ENCODE assay signal across 21 mouse cellular contexts in genomic region chr9:63137615-63137915, GRCm38 (mm10). TPM values are rescaled to one million over a fixed set of nuclear protein-coding genes. Genes with fewer than 3 reads are reported as not detected.
DNase-seq lines count a peak whose midpoint lies in the region; ATAC-seq and TF ChIP-seq lines count a peak whose summit lies in the region.
"Had no signal": no experiment of that assay in that cellular context is flagged by ENCODE, and none has a peak within 500 bp of the region (broad histone marks: within the 10 kb centered on the region; RNA-seq: fewer than 3 reads in every experiment).

No protein-coding gene starts in this region.

- H3K36me3 ChIP-seq in heart, postnatal 0 days (replicated peaks; ENCODE audit: control insufficient read depth, insufficient read depth, low read length) = no peaks in the 10 kb centered on the region
- H3K36me3 ChIP-seq in embryonic facial prominence, embryonic 10.5 days (replicated peaks) = no peaks in the 10 kb centered on the region
- no peaks in the 10 kb centered on the region for H3K36me3 ChIP-seq in hindbrain, embryonic 14.5 days (replicated peaks; ENCODE audit: control insufficient read depth, insufficient read depth)
- no peaks in the 10 kb centered on the region for H3K36me3 ChIP-seq in neural tube, embryonic 13.5 days
- H3K36me3 ChIP-seq in liver, postnatal 0 days (replicated peaks; ENCODE audit: insufficient read depth, low read length) = no peaks in the 10 kb centered on the region

- TF ChIP-seq EP300 in heart, postnatal 0 days (IDR thresholded peaks at IDR 0.05; ENCODE audit: low read depth) = no peak
- no peak for TF ChIP-seq EP300 in liver, postnatal 0 days (IDR thresholded peaks at IDR 0.05; ENCODE audit: low read depth)

- 0 out of 2 replicates have a peak overlapping the region, but pooled peaks have one; percentile 1 for H3K4me3 ChIP-seq in heart, postnatal 0 days (ENCODE audit: low read depth, low read length)
- H3K4me3 ChIP-seq in embryonic facial prominence, embryonic 10.5 days = 0 out of 2 replicates have a peak overlapping the region, but pooled peaks have one; percentile 6
- H3K4me3 ChIP-seq in hindbrain, embryonic 14.5 days (replicated peaks; ENCODE audit: low read length) = peak overlapping the region; percentile 20; the same call in 1 of the 2 replicates
- peak overlapping the region; percentile 51 for H3K4me3 ChIP-seq in neural tube, embryonic 13.5 days
- no peak overlapping the region for H3K4me3 ChIP-seq in liver, postnatal 0 days (ENCODE audit: low read depth, low read length)
- H3K4me3 ChIP-seq: gastrocnemius, adult 2 months had no signal

- H3K4me1 ChIP-seq in heart, postnatal 0 days (ENCODE audit: control insufficient read depth, insufficient read depth) = peaks cover 6% of the 10 kb centered on the region; the same call in 1 of the 2 replicates
- peaks cover 65% of the 10 kb centered on the region for H3K4me1 ChIP-seq in embryonic facial prominence, embryonic 10.5 days
- peaks cover 37% of the 10 kb centered on the region for H3K4me1 ChIP-seq in hindbrain, embryonic 14.5 days (replicated peaks; ENCODE audit: control insufficient read depth, insufficient read depth, low read length)
- H3K4me1 ChIP-seq in neural tube, embryonic 13.5 days (replicated peaks) = peaks cover 88% of the 10 kb centered on the region
- peaks cover 13% of the 10 kb centered on the region for H3K4me1 ChIP-seq in liver, postnatal 0 days (ENCODE audit: insufficient read depth)

- H3K27ac ChIP-seq in heart, postnatal 0 days (ENCODE audit: low read depth) = no peak overlapping the region
- no peak overlapping the region for H3K27ac ChIP-seq in embryonic facial prominence, embryonic 10.5 days (replicated peaks)
- no peak overlapping the region for H3K27ac ChIP-seq in hindbrain, embryonic 14.5 days
- H3K27ac ChIP-seq in neural tube, embryonic 13.5 days (replicated peaks) = peak overlapping the region; percentile 74
- no peak overlapping the region for H3K27ac ChIP-seq in liver, postnatal 0 days (ENCODE audit: low read depth)
- H3K27ac ChIP-seq: gastrocnemius, adult 2 months had no signal

- DNase-seq in heart, postnatal 0 days (ENCODE audit: low spot score) = no peak
- no peak for DNase-seq in heart, postnatal 10 days
- peak; percentile 43 for DNase-seq in embryonic facial prominence, embryonic 10.5 days (ENCODE audit: low spot score)
- no peak for DNase-seq in hindbrain, embryonic 14.5 days (ENCODE audit: low spot score)
- no peak for DNase-seq in ovary, adult 18-20 months (ENCODE audit: low spot score)
- DNase-seq in liver, postnatal 0 days = no peak
- DNase-seq: adrenal gland, postnatal 14 days; gastrocnemius, adult 2 months; liver; lung, embryonic 14.5 days; thymus, postnatal 25 days had no signal

- no peak overlapping the region for H3K4me2 ChIP-seq in heart, postnatal 0 days (ENCODE audit: low read depth, low read length)
- H3K4me2 ChIP-seq in hindbrain, embryonic 14.5 days (replicated peaks) = peak overlapping the region; percentile 60
- H3K4me2 ChIP-seq in neural tube, embryonic 13.5 days = peak overlapping the region; percentile 61
- no peak overlapping the region for H3K4me2 ChIP-seq in liver, postnatal 0 days (ENCODE audit: low read depth, low read length)
- H3K4me2 ChIP-seq: lung, embryonic 14.5 days had no signal

- no peak for ATAC-seq in heart, postnatal 0 days (ENCODE audit: insufficient read depth, low read depth)
- ATAC-seq in hindbrain, embryonic 14.5 days (ENCODE audit: low FRiP score) = no peak
- ATAC-seq in neural tube, embryonic 13.5 days (ENCODE audit: low read depth) = no peak
- ATAC-seq in liver, postnatal 0 days = no peak
- ATAC-seq: activated CD4-positive, CD25-positive, alpha-beta regulatory T cell, adult 4 months; forebrain, postnatal 0 days; intestine, embryonic 16.5 days; Patski had no signal

- WGBS in heart, postnatal 0 days = 4% methylated on average over 6 of the region's 6 CpGs
- WGBS in embryonic facial prominence, embryonic 10.5 days = 1% methylated on average over 6 of the region's 6 CpGs
- WGBS in hindbrain, embryonic 14.5 days = 2% methylated on average over 6 of the region's 6 CpGs
- 3% methylated on average over 6 of the region's 6 CpGs for WGBS in neural tube, embryonic 13.5 days
- WGBS in liver, postnatal 0 days (ENCODE audit: insufficient replicate concordance) = 6% methylated on average over 6 of the region's 6 CpGs

- H3K27me3 ChIP-seq in heart, postnatal 0 days (ENCODE audit: control insufficient read depth, insufficient read depth, low read length) = peaks cover 91% of the 10 kb centered on the region
- H3K27me3 ChIP-seq in embryonic facial prominence, embryonic 10.5 days (replicated peaks; ENCODE audit: low read depth, poor library complexity, severe bottlenecking) = peaks cover 93% of the 10 kb centered on the region
- H3K27me3 ChIP-seq in hindbrain, embryonic 14.5 days (ENCODE audit: control insufficient read depth, insufficient read depth, low read length) = peaks cover 86% of the 10 kb centered on the region
- H3K27me3 ChIP-seq in neural tube, embryonic 13.5 days = peaks cover 89% of the 10 kb centered on the region
- peaks cover 93% of the 10 kb centered on the region for H3K27me3 ChIP-seq in liver, postnatal 0 days (ENCODE audit: insufficient read depth, low read length)

- TF ChIP-seq CTCF in heart, postnatal 0 days (IDR thresholded peaks at IDR 0.05; ENCODE audit: low read depth) = no peak
- TF ChIP-seq CTCF in liver, postnatal 0 days (IDR thresholded peaks at IDR 0.05; ENCODE audit: low read depth) = no peak

- H3K9ac ChIP-seq in heart, postnatal 0 days (replicated peaks; ENCODE audit: low read depth, low read length) = no peak overlapping the region
- H3K9ac ChIP-seq in hindbrain, embryonic 14.5 days = no peak overlapping the region
- H3K9ac ChIP-seq in neural tube, embryonic 13.5 days = 0 out of 2 replicates have a peak overlapping the region, but pooled peaks have one; percentile 45
- H3K9ac ChIP-seq in liver, postnatal 0 days (replicated peaks) = no peak overlapping the region
- H3K9ac ChIP-seq: forebrain, postnatal 0 days; lung, embryonic 14.5 days had no signal

- H3K9me3 ChIP-seq in heart, postnatal 0 days (replicated peaks; ENCODE audit: control insufficient read depth, low read length) = no peaks in the 10 kb centered on the region
- H3K9me3 ChIP-seq in embryonic facial prominence, embryonic 10.5 days = no peaks in the 10 kb centered on the region
- H3K9me3 ChIP-seq in hindbrain, embryonic 14.5 days (ENCODE audit: control insufficient read depth, low read length) = no peaks in the 10 kb centered on the region
- H3K9me3 ChIP-seq in neural tube, embryonic 13.5 days = no peaks in the 10 kb centered on the region
- no peaks in the 10 kb centered on the region for H3K9me3 ChIP-seq in liver, postnatal 0 days (ENCODE audit: low read length)

- intact Hi-C loops in heart, postnatal 10 days (cut with DNase I) = loop anchor here (5.0 to 10.0 kb wide), 4 partner anchors 197 to 617 kb away; partner anchors contain the start of genes 2300009A05Rik and Smad3

RNA-seq across cellular contexts. Expression of gene Skor1, which starts 11.2 kb away (rescaled TPM):
- not detected in 2 replicates for total RNA-seq in heart, postnatal 0 days (2014; rRNA removed; ENCODE audit: low replicate concordance)
- not detected in 2 replicates for polyA plus RNA-seq in heart, postnatal 0 days (2015; fragmentation: Nextera tagmentation; extraction: Ambion mirVana)
- total RNA-seq in heart, postnatal 10 days (2021) = under 1 TPM; 0.07 to 0.22 TPM
- polyA plus RNA-seq in embryonic facial prominence, embryonic 10.5 days (2016; fragmentation: Nextera tagmentation; extraction: Ambion mirVana) = 0.06 and 0.10 TPM in 2 replicates
- 19.5 and 21.5 TPM in 2 replicates for polyA plus RNA-seq in hindbrain, embryonic 14.5 days (2014; fragmentation: Nextera tagmentation; extraction: Ambion mirVana)
- 25.4 and 27.9 TPM in 2 replicates for polyA plus RNA-seq in neural tube, embryonic 13.5 days (2015; fragmentation: Nextera tagmentation; extraction: Ambion mirVana)
- not detected in 2 replicates for polyA plus RNA-seq in liver, postnatal 0 days (2015; fragmentation: Nextera tagmentation; extraction: Ambion mirVana)
- total RNA-seq: adrenal gland, postnatal 14 days; granulocyte monocyte progenitor cell, adult 5-6 weeks; neutrophil, adult 5-6 weeks had no signal
- polyA plus RNA-seq: activated CD4-positive, CD25-positive, alpha-beta regulatory T cell, adult 4 months; heart, embryonic 16.5 days; intestine, embryonic 16.5 days; kidney, embryonic 16.5 days; lung, embryonic 14.5 days; stomach, embryonic 16.5 days had no signal

Comparison
In these comparisons a context has a peak if more than half of its experiments do, and no peak if none do; other contexts are left out.
1. H3K4me2 ChIP-seq: peak in hindbrain, embryonic 14.5 days (single experiment) and neural tube, embryonic 13.5 days (single experiment); none in heart, postnatal 0 days (single experiment) and liver, postnatal 0 days (single experiment).
2. RNA of gene Skor1, which starts 11.2 kb away (polyA plus RNA-seq): 25.4 to 27.9 TPM in neural tube, embryonic 13.5 days and 19.5 to 21.5 TPM in hindbrain, embryonic 14.5 days; 0.06 to 0.10 TPM in embryonic facial prominence, embryonic 10.5 days, not detected in heart, postnatal 0 days and not detected in liver, postnatal 0 days; every median in the first group is over 10 times any median in the second.